Mouse (Mus musculus): ENCODE data around the gene Tmem136. TPM values are rescaled to one million over a fixed set of nuclear protein-coding genes. Genes with fewer than 3 reads are reported as not detected.

The Tmem136 gene
- 3.7 TPM for polyA plus RNA-seq (2014; fragmentation: Illumina TruSeq; extraction: RNeasy Lipid Tissue Mini Kit (QIAGEN cat#74804); ENCODE audit: low read depth, low replicate concordance)

DNA sequence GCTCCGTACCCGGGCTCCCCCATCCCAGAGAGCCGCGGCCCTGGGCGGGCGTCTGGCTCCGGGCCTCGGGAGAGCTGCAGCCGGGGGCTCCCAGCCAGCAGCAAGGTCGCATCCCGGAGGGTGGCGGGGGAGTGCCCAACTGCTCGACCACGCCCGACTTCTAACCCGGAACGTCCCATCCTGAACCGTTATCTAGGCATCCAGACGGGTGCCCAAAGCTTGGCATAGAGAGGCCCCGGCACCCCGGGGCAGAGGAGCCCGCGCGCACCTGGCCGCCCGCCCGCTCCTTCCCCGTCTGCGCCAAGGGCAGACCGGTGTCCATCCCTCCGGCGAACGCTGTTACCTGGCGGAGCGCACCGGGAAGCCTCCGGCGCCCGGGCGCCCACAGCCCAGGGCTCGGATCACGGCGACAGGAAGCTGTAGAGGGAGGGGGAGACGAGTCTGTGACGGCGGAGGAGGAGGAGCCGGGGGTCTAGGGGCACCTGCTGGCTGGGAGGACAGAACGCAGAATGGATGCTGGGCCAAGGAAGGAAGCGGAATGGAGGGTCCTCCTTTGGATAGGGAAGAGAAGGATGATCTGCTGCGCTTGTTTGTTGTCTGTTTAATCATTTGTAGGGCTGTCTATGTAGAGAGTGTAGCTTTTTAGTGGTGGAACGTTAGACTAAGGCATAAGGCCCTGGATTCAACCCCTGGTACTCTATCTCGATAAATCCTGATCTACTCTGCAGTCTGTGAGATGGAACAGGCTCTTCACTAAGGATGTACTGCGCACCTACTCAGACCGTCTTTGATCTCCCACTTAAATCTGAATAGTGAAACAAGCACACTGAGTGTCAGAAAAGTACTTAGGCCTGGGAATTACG is at the start of gene Tmem136:
Gene Tmem136, minus strand, starts transcription at position 437 of the 863 bp plus-strand sequence.

DNA sequence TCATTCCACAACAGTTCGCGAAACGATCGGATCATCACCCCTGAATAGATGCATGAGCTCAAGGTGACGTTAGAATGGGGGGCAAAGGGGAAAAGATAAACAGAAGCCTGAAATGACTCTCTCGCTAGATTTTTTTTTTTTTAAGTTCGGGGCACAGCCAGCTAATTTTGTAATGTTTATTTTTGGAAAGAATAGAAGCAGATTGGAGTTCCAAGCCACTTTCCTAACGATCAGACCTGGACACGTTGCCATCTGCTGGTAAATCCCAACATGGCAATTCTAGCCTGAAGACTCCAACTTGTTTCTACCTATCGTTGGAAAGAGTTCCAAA is 9.2 kb downstream of the Tmem136 start, which contains the start of gene Arhgef12:
Gene Arhgef12, minus strand, starts transcription at position 53 of the 331 bp plus-strand sequence.

Other genes starting within 250 kb of the Tmem136 start
- 1.0 TPM for gene Grik4, start 172.1 kb downstream of the Tmem136 start, polyA plus RNA-seq (2014; fragmentation: Illumina TruSeq; extraction: RNeasy Lipid Tissue Mini Kit (QIAGEN cat#74804); ENCODE audit: low read depth, low replicate concordance)
- gene Arhgef12, start 9.3 kb downstream of the Tmem136 start, polyA plus RNA-seq (2014; fragmentation: Illumina TruSeq; extraction: RNeasy Lipid Tissue Mini Kit (QIAGEN cat#74804); ENCODE audit: low read depth, low replicate concordance) = 50.2 TPM
- gene Pou2f3, start 93.8 kb upstream of the Tmem136 start, polyA plus RNA-seq (2014; fragmentation: Illumina TruSeq; extraction: RNeasy Lipid Tissue Mini Kit (QIAGEN cat#74804); ENCODE audit: low read depth, low replicate concordance) = 0.19 TPM
- 23.9 TPM for gene Oaf, start 123.3 kb upstream of the Tmem136 start, polyA plus RNA-seq (2014; fragmentation: Illumina TruSeq; extraction: RNeasy Lipid Tissue Mini Kit (QIAGEN cat#74804); ENCODE audit: low read depth, low replicate concordance)
- 9.3 TPM for gene Trim29, start 194.3 kb upstream of the Tmem136 start, polyA plus RNA-seq (2014; fragmentation: Illumina TruSeq; extraction: RNeasy Lipid Tissue Mini Kit (QIAGEN cat#74804); ENCODE audit: low read depth, low replicate concordance)

Data from adipose tissue, adult 10 weeks (tissue).